Mouse (Mus musculus): ENCODE results near the gene Cpvl. TPM values are rescaled to one million over a fixed set of nuclear protein-coding genes. Genes with fewer than 3 reads are reported as not detected.

Cpvl gene
- polyA plus RNA-seq, 1 experiment: not detected

- 96% methylated on average over 6 of the region's 6 CpGs for WGBS
- Histone ChIP-seq H3K4me1 (ENCODE audit: control insufficient read depth, insufficient read depth, low read length) (no peaks in the 10 kb centered on the region), H3K27ac (ENCODE audit: insufficient read depth, low read depth, low read length) (no peak overlapping the region), H3K4me3 (ENCODE audit: insufficient read depth, low read depth, low read length) (no peak overlapping the region)
- no peak for TF ChIP-seq CTCF (IDR thresholded peaks at IDR 0.05; ENCODE audit: insufficient read depth, low read depth, low read length)
- no peak for TF ChIP-seq POLR2A (IDR thresholded peaks at IDR 0.05; ENCODE audit: insufficient read depth, low read depth, low read length)
Observed at GRCm38 (mm10) chr6:53912112-53912782, 66.2 kb downstream of the Cpvl start.

DNA sequence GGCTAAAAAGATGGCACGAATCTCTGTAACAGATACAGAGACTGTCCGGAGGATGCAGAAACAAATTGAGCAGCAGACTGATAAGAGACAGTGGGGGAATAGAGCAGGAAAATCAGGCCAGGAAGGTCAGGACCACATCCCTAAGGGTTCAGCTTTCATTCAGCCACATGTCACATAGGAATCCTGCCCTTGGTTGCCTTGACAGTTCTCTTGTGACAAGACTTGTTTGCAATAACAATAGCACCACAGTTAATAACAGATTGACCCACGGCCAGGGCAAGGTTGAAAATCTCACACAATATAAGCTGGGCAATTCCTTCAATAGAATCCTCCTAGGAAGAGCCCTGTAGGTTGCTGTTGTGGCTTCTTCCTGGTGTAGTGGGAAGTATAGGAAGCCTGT lies 68.5 kb downstream of the Cpvl start:
- no peak overlapping the region for H3K27ac ChIP-seq (ENCODE audit: insufficient read depth, low read depth, low read length)
- WGBS: 57% methylated on average over 3 of the region's 3 CpGs
- no peaks in the 10 kb centered on the region for H3K4me1 ChIP-seq (ENCODE audit: control insufficient read depth, insufficient read depth, low read length)
- TF ChIP-seq POLR2A (IDR thresholded peaks at IDR 0.05; ENCODE audit: insufficient read depth, low read depth, low read length): no peak
- no peak for TF ChIP-seq CTCF (IDR thresholded peaks at IDR 0.05; ENCODE audit: insufficient read depth, low read depth, low read length)
- no peak overlapping the region for H3K4me3 ChIP-seq (ENCODE audit: insufficient read depth, low read depth, low read length)

DNA sequence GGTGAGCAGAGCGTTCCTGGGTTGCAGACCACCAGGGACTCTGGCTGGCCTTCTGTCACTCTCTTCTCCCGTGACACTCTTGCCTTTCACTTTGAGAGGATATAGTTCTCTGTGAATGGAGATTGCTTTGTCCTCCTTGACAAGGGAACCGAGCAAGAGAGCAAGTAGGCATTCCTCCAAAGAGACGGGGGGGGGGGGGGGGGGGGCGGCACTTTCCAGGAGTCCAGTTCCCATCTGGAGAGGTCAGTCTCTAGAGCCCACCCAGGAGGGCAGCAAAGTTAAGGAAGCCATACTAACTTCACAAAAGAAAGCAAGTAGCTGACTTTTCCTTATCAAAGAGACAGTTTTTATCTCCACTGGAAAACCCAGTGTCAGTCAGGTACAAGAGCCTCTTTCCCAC lies 69.0 kb downstream of the Cpvl start:
- no peak overlapping the region for H3K4me3 ChIP-seq (ENCODE audit: insufficient read depth, low read depth, low read length)

GRCm38 (mm10) chr6:53906871-53907270 lies 71.6 kb downstream of the Cpvl start:
- TF ChIP-seq CTCF (IDR thresholded peaks at IDR 0.05; ENCODE audit: insufficient read depth, low read depth, low read length) (no peak), POLR2A (IDR thresholded peaks at IDR 0.05; ENCODE audit: insufficient read depth, low read depth, low read length) (no peak)
- Histone ChIP-seq H3K27ac (ENCODE audit: insufficient read depth, low read depth, low read length) (no peak overlapping the region), H3K4me1 (ENCODE audit: control insufficient read depth, insufficient read depth, low read length) (no peaks in the 10 kb centered on the region), H3K4me3 (ENCODE audit: insufficient read depth, low read depth, low read length) (no peak overlapping the region)
- 82% methylated on average over 4 of the region's 4 CpGs for WGBS

More for the DNA sequence above, 69.0 kb downstream of the Cpvl start:
- Histone ChIP-seq H3K4me1 (ENCODE audit: control insufficient read depth, insufficient read depth, low read length) (no peaks in the 10 kb centered on the region), H3K27ac (ENCODE audit: insufficient read depth, low read depth, low read length) (no peak overlapping the region)
- 29% methylated on average over 5 of the region's 5 CpGs for WGBS
- no peak for TF ChIP-seq POLR2A (IDR thresholded peaks at IDR 0.05; ENCODE audit: insufficient read depth, low read depth, low read length)
- no peak for TF ChIP-seq CTCF (IDR thresholded peaks at IDR 0.05; ENCODE audit: insufficient read depth, low read depth, low read length)

- TF ChIP-seq POLR2A (IDR thresholded peaks at IDR 0.05; ENCODE audit: insufficient read depth, low read depth, low read length): no peak
- TF ChIP-seq CTCF (IDR thresholded peaks at IDR 0.05; ENCODE audit: insufficient read depth, low read depth, low read length): no peak
- Histone ChIP-seq H3K27ac (ENCODE audit: insufficient read depth, low read depth, low read length) (no peak overlapping the region), H3K4me1 (ENCODE audit: control insufficient read depth, insufficient read depth, low read length) (no peaks in the 10 kb centered on the region), H3K4me3 (ENCODE audit: insufficient read depth, low read depth, low read length) (no peak overlapping the region)
- WGBS: 82% methylated on average over 1 of the region's 1 CpGs
Observed at GRCm38 (mm10) chr6:53906051-53906462, 72.4 kb downstream of the Cpvl start.

- no peak overlapping the region for H3K27ac ChIP-seq (ENCODE audit: insufficient read depth, low read depth, low read length)
- no peak overlapping the region for H3K4me3 ChIP-seq (ENCODE audit: insufficient read depth, low read depth, low read length)
- 89% methylated on average over 4 of the region's 4 CpGs for WGBS
- H3K4me1 ChIP-seq (ENCODE audit: control insufficient read depth, insufficient read depth, low read length): no peaks in the 10 kb centered on the region
- TF ChIP-seq CTCF (IDR thresholded peaks at IDR 0.05; ENCODE audit: insufficient read depth, low read depth, low read length) (no peak), POLR2A (IDR thresholded peaks at IDR 0.05; ENCODE audit: insufficient read depth, low read depth, low read length) (no peak)
Observed at GRCm38 (mm10) chr6:53905576-53905975, 72.9 kb downstream of the Cpvl start.

DNA sequence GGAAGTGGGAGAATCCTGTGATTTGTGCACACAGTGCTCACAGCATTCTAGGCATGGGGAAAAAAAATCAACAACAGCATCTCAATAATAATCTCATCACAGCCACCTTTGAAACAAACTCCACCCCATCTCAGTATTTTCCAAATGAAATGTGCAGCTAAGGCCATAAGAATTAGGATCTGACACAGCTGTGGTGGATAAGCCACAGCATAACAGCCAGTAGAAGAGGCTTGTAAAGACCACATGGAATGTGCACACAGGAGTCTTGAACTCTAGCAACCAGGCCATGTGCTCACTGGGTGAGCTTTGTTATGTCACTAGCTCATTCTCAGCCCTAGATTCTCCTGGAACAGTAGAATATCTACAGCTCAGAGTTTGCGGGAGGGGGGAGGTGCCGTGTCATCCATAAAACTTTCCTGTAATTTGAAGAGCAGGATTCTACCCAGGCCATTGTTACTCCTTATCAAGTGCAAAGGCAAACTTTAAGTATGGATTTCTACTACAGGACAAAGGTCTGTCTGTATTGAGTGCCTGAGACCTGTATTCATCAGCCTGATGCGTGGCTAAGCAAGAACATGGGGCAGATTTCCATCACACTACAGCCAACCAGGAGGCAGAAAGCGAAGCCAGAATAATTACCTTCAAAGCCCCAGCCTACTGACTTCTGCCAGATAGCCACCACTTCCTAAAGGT lies 73.6 kb downstream of the Cpvl start:
- WGBS: 96% methylated on average over 4 of the region's 4 CpGs
- Histone ChIP-seq H3K4me1 (ENCODE audit: control insufficient read depth, insufficient read depth, low read length) (peaks cover 2% of the 10 kb centered on the region; the same call in 1 of the 2 replicates), H3K27ac (ENCODE audit: insufficient read depth, low read depth, low read length) (no peak overlapping the region), H3K4me3 (ENCODE audit: insufficient read depth, low read depth, low read length) (no peak overlapping the region)
- TF ChIP-seq POLR2A (IDR thresholded peaks at IDR 0.05; ENCODE audit: insufficient read depth, low read depth, low read length): no peak
- no peak for TF ChIP-seq CTCF (IDR thresholded peaks at IDR 0.05; ENCODE audit: insufficient read depth, low read depth, low read length)

- Histone ChIP-seq H3K4me3 (ENCODE audit: insufficient read depth, low read depth, low read length) (no peak overlapping the region), H3K4me1 (ENCODE audit: control insufficient read depth, insufficient read depth, low read length) (peaks cover 2% of the 10 kb centered on the region; the same call in 1 of the 2 replicates), H3K27ac (ENCODE audit: insufficient read depth, low read depth, low read length) (no peak overlapping the region)
- TF ChIP-seq CTCF (IDR thresholded peaks at IDR 0.05; ENCODE audit: insufficient read depth, low read depth, low read length) (no peak), POLR2A (IDR thresholded peaks at IDR 0.05; ENCODE audit: insufficient read depth, low read depth, low read length) (no peak)
- 92% methylated on average over 3 of the region's 3 CpGs for WGBS
Observed at GRCm38 (mm10) chr6:53904186-53904585, 74.3 kb downstream of the Cpvl start.

GRCm38 (mm10) chr6:53901741-53902140 lies 76.7 kb downstream of the Cpvl start:
- TF ChIP-seq CTCF (IDR thresholded peaks at IDR 0.05; ENCODE audit: insufficient read depth, low read depth, low read length): no peak
- TF ChIP-seq POLR2A (IDR thresholded peaks at IDR 0.05; ENCODE audit: insufficient read depth, low read depth, low read length): no peak
- WGBS: 90% methylated on average over 8 of the region's 8 CpGs
- Histone ChIP-seq H3K4me1 (ENCODE audit: control insufficient read depth, insufficient read depth, low read length) (peaks cover 2% of the 10 kb centered on the region; the same call in 1 of the 2 replicates), H3K27ac (ENCODE audit: insufficient read depth, low read depth, low read length) (no peak overlapping the region), H3K4me3 (ENCODE audit: insufficient read depth, low read depth, low read length) (no peak overlapping the region)

All from olfactory bulb, adult 2 months (tissue).